Mouse (Mus musculus): Measurements from ENCODE around the gene Rnase13. TPM values are rescaled to one million over a fixed set of nuclear protein-coding genes. Genes with fewer than 3 reads are reported as not detected.
A peak's percentile ranks its signal among the peaks of the same experiment; 100 is the strongest.

Rnase13 gene
- polyA plus RNA-seq, 1 experiment from 2014 or later: not detected

GRCm38 (mm10) chr14:51921759-51922570 lies 608 bp downstream of the Rnase13 start:
- 82% methylated on average over 16 of the region's 16 CpGs for WGBS (ENCODE audit: missing documents)
- Histone ChIP-seq H3K4me3 (ENCODE audit: inconsistent target) (no peak overlapping the region), H3K27ac (no peak overlapping the region), H3K79me2 (ENCODE audit: inconsistent target) (no peaks in the 10 kb centered on the region), H3K36me3 (ENCODE audit: inconsistent target) (no peaks in the 10 kb centered on the region)

- Histone ChIP-seq H3K4me3 (ENCODE audit: inconsistent target) (no peak overlapping the region), H3K27ac (no peak overlapping the region), H3K79me2 (ENCODE audit: inconsistent target) (no peaks in the 10 kb centered on the region), H3K36me3 (ENCODE audit: inconsistent target) (no peaks in the 10 kb centered on the region)
- 92% methylated on average over 3 of the region's 4 CpGs for WGBS (ENCODE audit: missing documents)
Measured at GRCm38 (mm10) chr14:51918966-51919365, 3.6 kb downstream of the Rnase13 start.

- H3K79me2 ChIP-seq (ENCODE audit: inconsistent target): no peaks in the 10 kb centered on the region
- no peak within 1 kb of the TSS for H3K4me3 ChIP-seq (ENCODE audit: inconsistent target)
- 95% methylated on average over 4 of the region's 4 CpGs for WGBS (ENCODE audit: missing documents)
- no peak within 1 kb of the TSS for H3K27ac ChIP-seq
- H3K36me3 ChIP-seq (ENCODE audit: inconsistent target): no peaks in the 10 kb centered on the region
Measured at GRCm38 (mm10) chr14:51918125-51918524, 4.4 kb downstream of the Rnase13 start, which contains the start of gene Tppp2. Gene Tppp2 (plus strand): TSS chr14:51918425.

GRCm38 (mm10) chr14:51916539-51916938 lies 6.0 kb downstream of the Rnase13 start:
- no peak overlapping the region for H3K27ac ChIP-seq
- H3K79me2 ChIP-seq (ENCODE audit: inconsistent target): no peaks in the 10 kb centered on the region
- H3K36me3 ChIP-seq (ENCODE audit: inconsistent target): no peaks in the 10 kb centered on the region
- 83% methylated on average over 4 of the region's 4 CpGs for WGBS (ENCODE audit: missing documents)
- no peak overlapping the region for H3K4me3 ChIP-seq (ENCODE audit: inconsistent target)

- Histone ChIP-seq H3K79me2 (ENCODE audit: inconsistent target) (no peaks in the 10 kb centered on the region), H3K4me3 (ENCODE audit: inconsistent target) (no peak overlapping the region), H3K27ac (no peak overlapping the region), H3K36me3 (ENCODE audit: inconsistent target) (no peaks in the 10 kb centered on the region)
- 4% methylated on average over 3 of the region's 3 CpGs for WGBS (ENCODE audit: missing documents)
Measured at GRCm38 (mm10) chr14:51915030-51915429, 7.5 kb downstream of the Rnase13 start.

GRCm38 (mm10) chr14:51913960-51914762 lies 8.4 kb downstream of the Rnase13 start, which contains the start of gene Ndrg2:
Gene Ndrg2 (minus strand): TSS chr14:51914158.
- no peaks in the 10 kb centered on the region for H3K79me2 ChIP-seq (ENCODE audit: inconsistent target)
- WGBS (ENCODE audit: missing documents): 13% methylated on average over 21 of the region's 23 CpGs
- peak within 1 kb of the TSS; percentile 7; the same call in 1 of the 2 replicates for H3K4me3 ChIP-seq (ENCODE audit: inconsistent target)
- no peaks in the 10 kb centered on the region for H3K36me3 ChIP-seq (ENCODE audit: inconsistent target)
- no peak within 1 kb of the TSS for H3K27ac ChIP-seq

GRCm38 (mm10) chr14:51913062-51913959 lies 9.3 kb downstream of the Rnase13 start:
- no peaks in the 10 kb centered on the region for H3K36me3 ChIP-seq (ENCODE audit: inconsistent target)
- H3K79me2 ChIP-seq (ENCODE audit: inconsistent target): no peaks in the 10 kb centered on the region
- peak overlapping the region; percentile 7; the same call in 1 of the 2 replicates for H3K4me3 ChIP-seq (ENCODE audit: inconsistent target)
- no peak overlapping the region for H3K27ac ChIP-seq
- WGBS (ENCODE audit: missing documents): 2% methylated on average over 58 of the region's 58 CpGs

- no peaks in the 10 kb centered on the region for H3K36me3 ChIP-seq (ENCODE audit: inconsistent target)
- H3K79me2 ChIP-seq (ENCODE audit: inconsistent target): no peaks in the 10 kb centered on the region
- WGBS (ENCODE audit: missing documents): 31% methylated on average over 14 of the region's 14 CpGs
- H3K4me3 ChIP-seq (ENCODE audit: inconsistent target): no peak overlapping the region
- H3K27ac ChIP-seq: no peak overlapping the region
Measured at GRCm38 (mm10) chr14:51912391-51913061, 10.0 kb downstream of the Rnase13 start.

GRCm38 (mm10) chr14:51911301-51911700 lies 11.3 kb downstream of the Rnase13 start:
- 88% methylated on average over 10 of the region's 10 CpGs for WGBS (ENCODE audit: missing documents)
- H3K27ac ChIP-seq: no peak overlapping the region
- no peaks in the 10 kb centered on the region for H3K36me3 ChIP-seq (ENCODE audit: inconsistent target)
- no peak overlapping the region for H3K4me3 ChIP-seq (ENCODE audit: inconsistent target)
- no peaks in the 10 kb centered on the region for H3K79me2 ChIP-seq (ENCODE audit: inconsistent target)

- WGBS (ENCODE audit: missing documents): 93% methylated on average over 11 of the region's 11 CpGs
Measured at GRCm38 (mm10) chr14:51906102-51906501, 16.5 kb downstream of the Rnase13 start.

GRCm38 (mm10) chr14:51904706-51905105 lies 17.9 kb downstream of the Rnase13 start:
- WGBS (ENCODE audit: missing documents): 66% methylated on average over 7 of the region's 7 CpGs
- H3K79me2 ChIP-seq (ENCODE audit: inconsistent target): no peaks in the 10 kb centered on the region
- H3K4me3 ChIP-seq (ENCODE audit: inconsistent target): no peak overlapping the region
- no peaks in the 10 kb centered on the region for H3K36me3 ChIP-seq (ENCODE audit: inconsistent target)
- no peak overlapping the region for H3K27ac ChIP-seq

More at GRCm38 (mm10) chr14:51906102-51906501, 16.5 kb downstream of the Rnase13 start:
- Histone ChIP-seq H3K4me3 (ENCODE audit: inconsistent target) (no peak overlapping the region), H3K27ac (no peak overlapping the region), H3K36me3 (ENCODE audit: inconsistent target) (no peaks in the 10 kb centered on the region), H3K79me2 (ENCODE audit: inconsistent target) (no peaks in the 10 kb centered on the region)

- WGBS (ENCODE audit: missing documents): 96% methylated on average over 9 of the region's 9 CpGs
- Histone ChIP-seq H3K4me3 (ENCODE audit: inconsistent target) (no peak overlapping the region), H3K36me3 (ENCODE audit: inconsistent target) (no peaks in the 10 kb centered on the region), H3K27ac (no peak overlapping the region), H3K79me2 (ENCODE audit: inconsistent target) (no peaks in the 10 kb centered on the region)
Measured at GRCm38 (mm10) chr14:51903782-51904181, 18.8 kb downstream of the Rnase13 start.

GRCm38 (mm10) chr14:51902806-51903710 lies 19.5 kb downstream of the Rnase13 start:
- Histone ChIP-seq H3K27ac (no peak overlapping the region), H3K79me2 (ENCODE audit: inconsistent target) (no peaks in the 10 kb centered on the region), H3K36me3 (ENCODE audit: inconsistent target) (no peaks in the 10 kb centered on the region), H3K4me3 (ENCODE audit: inconsistent target) (no peak overlapping the region)
- 71% methylated on average over 8 of the region's 9 CpGs for WGBS (ENCODE audit: missing documents)
